Mouse (Mus musculus) neural tube, embryonic 15.5 days (tissue): ENCODE data around the gene Ppp1r35. TPM values are rescaled to one million over a fixed set of nuclear protein-coding genes. Genes with fewer than 3 reads are reported as not detected.
A peak's percentile ranks its signal among the peaks of the same experiment; 100 is the strongest.

Source experiments
- ATAC-seq: fragments of 200-750 bp; cut with Nextera tagmentation; 2 replicates; pipeline ENCODE4 v1.8.0; 2017; ENCODE audit warnings: mild to moderate bottlenecking, moderate TSS enrichment, moderate library complexity; ENCODE audit not compliant: low FRiP score
- H3K27ac ChIP-seq: fragments of 300-500 bp; sonication (generic); replicated peaks from 2 replicates; pipeline ENCODE4 v1.5.1; 2015; ENCODE audit warnings: mild to moderate bottlenecking, inconsistent platforms
- H3K27me3 ChIP-seq: fragments of 300-500 bp; sonication (generic); replicated peaks from 2 replicates; pipeline ENCODE4 v1.6.1; 2015; ENCODE audit warnings: inconsistent platforms
- H3K36me3 ChIP-seq: fragments of 300-500 bp; sonication (generic); 2 replicates; pipeline ENCODE4 v1.6.1; 2015; ENCODE audit warnings: inconsistent platforms
- H3K4me1 ChIP-seq: fragments of 300-500 bp; sonication (generic); 2 replicates; pipeline ENCODE4 v1.6.1; 2015; ENCODE audit warnings: inconsistent platforms
- H3K4me2 ChIP-seq: fragments of 300-500 bp; sonication (generic); 2 replicates; pipeline ENCODE4 v1.6.1; 2015; ENCODE audit warnings: inconsistent platforms, mild to moderate bottlenecking, moderate library complexity
- H3K4me3 ChIP-seq: fragments of 300-500 bp; sonication (generic); replicated peaks from 2 replicates; pipeline ENCODE4 v1.5.1; 2015; ENCODE audit warnings: mild to moderate bottlenecking, inconsistent platforms
- H3K9ac ChIP-seq: fragments of 300-500 bp; sonication (generic); replicated peaks from 2 replicates; pipeline ENCODE4 v1.6.1; 2015; ENCODE audit warnings: mild to moderate bottlenecking, inconsistent platforms
- H3K9me3 ChIP-seq: fragments of 300-500 bp; sonication (generic); replicated peaks from 2 replicates; pipeline ENCODE4 v1.6.1; 2016; ENCODE audit warnings: inconsistent platforms
- WGBS: fragments of 180-500 bp; shearing (Covaris S2); methylation state at CpG from one replicate; pipeline ENCODE4 v1.1.7; 2015; ENCODE audit warnings: mixed read lengths; 5-methylcytosine and 5-hydroxymethylcytosine counted together
- polyA plus RNA-seq: library from polyadenylated mRNA; unstranded; fragments of >200 nt; fragmentation: Nextera tagmentation; extraction: Ambion mirVana; gene quantifications from 2 replicates; pipeline ENCODE4 v1.2.1, GENCODE M21; 2015

The Ppp1r35 gene
- polyA plus RNA-seq, 1 experiment from 2014 or later: 42.3 TPM

- Histone ChIP-seq H3K9me3 (no peaks in the 10 kb centered on the region), H3K36me3 (peaks cover 25% of the 10 kb centered on the region), H3K27me3 (no peaks in the 10 kb centered on the region), H3K4me1 (peaks cover 48% of the 10 kb centered on the region), H3K4me2 (peak overlapping the region; percentile 92), H3K27ac (peak overlapping the region; percentile 99), H3K4me3 (peak overlapping the region; percentile 69), H3K9ac (peak overlapping the region; percentile 79)
- peak; percentile 90 for ATAC-seq
- under 1% methylated on average over 79 of the region's 79 CpGs for WGBS
Observed at GRCm38 (mm10) chr5:137786109-137786942, 7.7 kb downstream of the Ppp1r35 start.

GRCm38 (mm10) chr5:137787151-137787928 is 8.7 kb downstream of the Ppp1r35 start, which contains the start of the genes Mepce and Zcwpw1:
Gene Mepce (minus strand): TSS chr5:137787655.
Gene Zcwpw1 (plus strand): TSS chr5:137787798.
- peak within 1 kb of the TSS; percentile 79 for H3K9ac ChIP-seq
- H3K27me3 ChIP-seq: no peaks in the 10 kb centered on the region
- ATAC-seq: peak; percentile 75
- H3K4me1 ChIP-seq: peaks cover 37% of the 10 kb centered on the region
- no peaks in the 10 kb centered on the region for H3K9me3 ChIP-seq
- peaks cover 15% of the 10 kb centered on the region for H3K36me3 ChIP-seq
- WGBS: under 1% methylated on average over 47 of the region's 48 CpGs
- peak within 1 kb of the TSS; percentile 69 for H3K4me3 ChIP-seq
- H3K4me2 ChIP-seq: peak within 1 kb of the TSS; percentile 92
- H3K27ac ChIP-seq: peak within 1 kb of the TSS; percentile 99

- H3K9ac ChIP-seq: no peak overlapping the region
- H3K4me3 ChIP-seq: peak overlapping the region; percentile 69
- H3K27me3 ChIP-seq: no peaks in the 10 kb centered on the region
- no peak for ATAC-seq
- H3K4me1 ChIP-seq: peaks cover 29% of the 10 kb centered on the region
- peak overlapping the region; percentile 92 for H3K4me2 ChIP-seq
- no peak overlapping the region; the same call in 1 of the 2 replicates for H3K27ac ChIP-seq
- peaks cover 7% of the 10 kb centered on the region for H3K36me3 ChIP-seq
- 74% methylated on average over 24 of the region's 24 CpGs for WGBS
- no peaks in the 10 kb centered on the region for H3K9me3 ChIP-seq
Observed at GRCm38 (mm10) chr5:137788171-137788570, 9.5 kb downstream of the Ppp1r35 start.

GRCm38 (mm10) chr5:137788946-137789531 is 10.4 kb downstream of the Ppp1r35 start:
- Histone ChIP-seq H3K9ac (no peak overlapping the region), H3K27ac (no peak overlapping the region), H3K9me3 (no peaks in the 10 kb centered on the region), H3K4me3 (no peak overlapping the region), H3K27me3 (no peaks in the 10 kb centered on the region), H3K4me2 (no peak overlapping the region), H3K36me3 (no peaks in the 10 kb centered on the region; the same call in 1 of the 2 replicates), H3K4me1 (peaks cover 20% of the 10 kb centered on the region)
- 93% methylated on average over 2 of the region's 2 CpGs for WGBS
- ATAC-seq: no peak

GRCm38 (mm10) chr5:137791553-137791952 is 12.9 kb downstream of the Ppp1r35 start:
- Histone ChIP-seq H3K27me3 (no peaks in the 10 kb centered on the region), H3K9ac (no peak overlapping the region), H3K4me3 (no peak overlapping the region), H3K4me2 (no peak overlapping the region), H3K27ac (no peak overlapping the region), H3K4me1 (peaks cover 7% of the 10 kb centered on the region), H3K36me3 (no peaks in the 10 kb centered on the region), H3K9me3 (no peaks in the 10 kb centered on the region)
- ATAC-seq: no peak

GRCm38 (mm10) chr5:137796606-137797005 is 18.0 kb downstream of the Ppp1r35 start:
- Histone ChIP-seq H3K9ac (no peak overlapping the region), H3K9me3 (no peaks in the 10 kb centered on the region), H3K27ac (no peak overlapping the region), H3K4me3 (no peak overlapping the region), H3K4me1 (no peaks in the 10 kb centered on the region), H3K4me2 (no peak overlapping the region), H3K27me3 (no peaks in the 10 kb centered on the region), H3K36me3 (no peaks in the 10 kb centered on the region)
- ATAC-seq: no peak
- 83% methylated on average over 3 of the region's 3 CpGs for WGBS

GRCm38 (mm10) chr5:137800917-137801316 is 22.3 kb downstream of the Ppp1r35 start:
- H3K4me3 ChIP-seq: no peak overlapping the region
- H3K36me3 ChIP-seq: no peaks in the 10 kb centered on the region
- no peak overlapping the region for H3K9ac ChIP-seq
- no peak overlapping the region for H3K4me2 ChIP-seq
- H3K4me1 ChIP-seq: no peaks in the 10 kb centered on the region
- H3K27me3 ChIP-seq: no peaks in the 10 kb centered on the region
- no peaks in the 10 kb centered on the region for H3K9me3 ChIP-seq
- 88% methylated on average over 3 of the region's 3 CpGs for WGBS
- no peak for ATAC-seq
- H3K27ac ChIP-seq: no peak overlapping the region

- Histone ChIP-seq H3K4me2 (no peak overlapping the region), H3K9ac (no peak overlapping the region), H3K4me1 (no peaks in the 10 kb centered on the region), H3K36me3 (no peaks in the 10 kb centered on the region), H3K4me3 (no peak overlapping the region), H3K27ac (no peak overlapping the region), H3K9me3 (no peaks in the 10 kb centered on the region), H3K27me3 (no peaks in the 10 kb centered on the region)
- ATAC-seq: no peak
- 86% methylated on average over 1 of the region's 1 CpGs for WGBS
Observed at GRCm38 (mm10) chr5:137806158-137806557, 27.5 kb downstream of the Ppp1r35 start.

GRCm38 (mm10) chr5:137808316-137808715 is 29.7 kb downstream of the Ppp1r35 start:
- Histone ChIP-seq H3K4me2 (no peak overlapping the region), H3K9ac (no peak overlapping the region), H3K9me3 (no peaks in the 10 kb centered on the region), H3K4me3 (no peak overlapping the region), H3K4me1 (no peaks in the 10 kb centered on the region), H3K27me3 (no peaks in the 10 kb centered on the region), H3K36me3 (no peaks in the 10 kb centered on the region), H3K27ac (no peak overlapping the region)
- 91% methylated on average over 5 of the region's 5 CpGs for WGBS
- no peak for ATAC-seq

- Histone ChIP-seq H3K9me3 (no peaks in the 10 kb centered on the region), H3K27me3 (no peaks in the 10 kb centered on the region), H3K36me3 (no peaks in the 10 kb centered on the region), H3K4me1 (no peaks in the 10 kb centered on the region), H3K4me3 (no peak overlapping the region), H3K27ac (no peak overlapping the region), H3K4me2 (no peak overlapping the region), H3K9ac (no peak overlapping the region)
- no peak for ATAC-seq
- WGBS: 71% methylated on average over 4 of the region's 4 CpGs
Observed at GRCm38 (mm10) chr5:137817466-137818222, 39.0 kb downstream of the Ppp1r35 start.

GRCm38 (mm10) chr5:137822126-137822525 is 43.5 kb downstream of the Ppp1r35 start:
- Histone ChIP-seq H3K36me3 (no peaks in the 10 kb centered on the region), H3K9me3 (no peaks in the 10 kb centered on the region), H3K4me2 (no peak overlapping the region), H3K9ac (no peak overlapping the region), H3K4me1 (no peaks in the 10 kb centered on the region), H3K27me3 (no peaks in the 10 kb centered on the region), H3K4me3 (no peak overlapping the region), H3K27ac (no peak overlapping the region)
- WGBS: 72% methylated on average over 4 of the region's 4 CpGs
- no peak for ATAC-seq
